Mouse (Mus musculus) cerebral cortex, adult 2 months (tissue): ENCODE results near the gene Tmod4.

Experiments used
- WGBS: fragments of 180-500 bp; shearing (Covaris S2); methylation state at CpG from one replicate; pipeline ENCODE4 v1.1.7; 2018; 5-methylcytosine and 5-hydroxymethylcytosine counted together

Tmod4 gene

GRCm38 (mm10) chr3:95124246-95124645 is at the start of gene Tmod4:
Gene Tmod4, plus strand, starts transcription at chr3:95124476.
- WGBS: 62% methylated on average over 6 of the region's 6 CpGs

DNA sequence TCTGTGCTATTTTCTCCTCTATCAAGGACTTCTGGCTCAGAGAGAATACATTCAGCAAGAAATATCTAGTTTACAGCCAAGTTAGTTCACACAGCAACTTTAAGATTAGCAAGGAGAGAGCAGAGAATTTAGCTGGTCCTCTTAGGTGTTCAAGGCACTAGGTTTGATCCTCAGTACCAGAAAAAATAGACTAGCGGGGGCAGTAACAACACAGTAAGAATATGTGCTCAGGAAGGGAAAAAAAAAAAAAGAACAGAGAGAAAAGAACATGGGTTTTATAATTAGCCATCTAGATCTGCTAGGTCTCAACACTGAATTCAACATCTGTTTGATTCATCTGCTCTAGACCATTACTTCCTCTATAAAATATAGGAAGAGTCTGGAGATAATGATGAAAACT is 36.2 kb upstream of the Tmod4 start:
- 52% methylated on average over 1 of the region's 1 CpGs for WGBS

DNA sequence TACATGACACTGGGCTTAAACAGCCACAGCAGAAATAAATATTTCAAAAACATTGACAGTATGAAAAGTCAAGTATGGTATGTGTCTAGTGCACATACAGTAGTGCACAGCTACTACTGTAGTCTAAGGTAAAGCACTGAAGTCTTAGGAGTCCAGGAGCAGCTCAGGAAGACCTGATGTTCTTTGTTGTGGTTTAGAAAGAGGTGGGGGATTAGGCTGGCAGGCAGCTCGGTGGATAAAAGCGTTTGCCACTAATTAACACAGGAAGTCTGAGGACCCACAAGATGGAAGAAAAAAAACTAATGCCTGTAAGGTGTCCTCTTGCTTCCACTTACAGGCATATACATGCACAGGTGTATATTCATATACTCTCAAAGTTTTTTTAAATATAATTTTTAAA is 23.4 kb upstream of the Tmod4 start:
- 3% methylated on average over 2 of the region's 2 CpGs for WGBS

GRCm38 (mm10) chr3:95105121-95105520 is 19.2 kb upstream of the Tmod4 start:
- WGBS: 21% methylated on average over 4 of the region's 4 CpGs

GRCm38 (mm10) chr3:95105586-95106337 is 18.5 kb upstream of the Tmod4 start:
- WGBS: under 1% methylated on average over 16 of the region's 16 CpGs

DNA sequence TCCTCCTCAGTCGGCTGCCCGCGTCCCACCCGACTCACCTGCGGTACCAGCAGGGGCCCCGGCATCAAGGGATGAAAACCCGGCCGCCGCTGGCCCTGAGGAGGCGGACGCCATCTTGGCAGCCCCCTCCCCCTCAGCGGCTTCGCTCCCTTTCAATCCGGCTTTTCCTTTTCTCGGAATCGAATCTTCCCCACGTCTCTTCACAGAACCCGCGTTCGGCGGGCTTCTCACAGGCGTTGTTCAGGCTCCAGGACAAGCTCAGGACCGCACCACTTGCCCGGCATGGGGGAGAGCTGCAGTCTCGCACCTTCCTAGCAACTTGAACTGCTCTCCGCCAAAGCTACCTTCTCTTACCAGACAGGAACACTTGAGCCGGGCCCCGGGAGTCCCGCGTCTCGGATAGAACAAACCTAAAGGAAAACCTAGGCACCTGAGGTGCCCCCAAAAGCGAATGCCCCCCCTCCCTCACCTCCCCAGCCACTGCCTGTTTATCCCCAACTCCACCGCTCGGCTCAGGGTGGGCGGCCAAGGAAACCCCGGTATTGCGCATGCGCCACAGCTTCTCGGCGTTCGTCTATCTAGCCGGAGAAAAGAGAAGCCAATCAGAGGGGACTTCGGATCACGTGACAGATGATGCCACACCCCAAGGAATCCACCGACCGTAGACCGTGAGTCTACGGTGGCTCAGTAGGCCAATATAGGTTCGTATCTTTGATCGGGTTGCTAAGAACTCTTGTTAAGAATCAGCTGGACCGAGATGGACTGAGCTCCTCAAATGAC is 17.7 kb upstream of the Tmod4 start, which contains the start of gene Pip5k1a:
Gene Pip5k1a, minus strand, starts transcription at position 593 of the 780 bp plus-strand sequence.
- under 1% methylated on average over 51 of the region's 51 CpGs for WGBS

GRCm38 (mm10) chr3:95107898-95108297 is 16.4 kb upstream of the Tmod4 start:
- 55% methylated on average over 2 of the region's 2 CpGs for WGBS

DNA sequence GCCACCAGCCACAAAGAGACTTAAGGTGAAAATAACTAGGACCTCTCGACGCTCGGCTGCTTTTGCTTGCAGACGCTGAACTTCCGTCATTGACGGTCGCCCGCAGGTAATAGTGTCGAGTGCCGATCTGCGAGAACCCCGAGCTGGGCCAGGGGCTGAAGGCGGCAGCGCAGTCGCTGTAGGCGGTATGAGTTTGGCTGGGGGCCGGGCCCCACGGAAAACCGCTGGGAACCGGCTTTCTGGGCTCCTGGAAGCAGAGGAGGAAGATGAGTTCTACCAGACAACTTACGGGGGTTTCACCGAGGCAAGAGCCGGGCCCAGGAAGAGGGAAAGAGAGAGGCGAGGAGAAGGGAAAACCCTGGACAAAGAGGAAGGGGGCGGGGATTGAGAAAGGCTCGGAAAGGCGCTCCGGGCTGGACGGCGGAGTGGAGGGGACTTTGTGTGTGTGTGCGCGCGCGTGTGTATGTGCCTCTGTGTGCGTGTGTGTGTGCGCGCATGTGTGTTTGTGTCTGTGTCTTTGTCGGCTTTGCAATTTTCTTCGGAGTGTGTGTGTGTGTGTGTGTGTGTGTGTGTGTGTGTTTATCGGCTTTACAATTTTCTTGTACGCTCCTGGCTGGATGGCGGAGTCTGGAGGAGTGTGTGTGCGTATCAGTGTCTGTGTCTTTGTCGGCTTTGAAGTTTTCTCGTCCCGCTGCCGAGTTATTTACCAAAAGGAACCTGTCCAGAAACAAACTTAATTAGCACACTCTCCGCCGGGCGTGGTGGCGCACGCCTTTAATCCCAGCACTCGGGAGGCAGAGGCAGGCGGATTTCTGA is 13.2 kb upstream of the Tmod4 start, which contains the start of gene Vps72:
Gene Vps72, plus strand, starts transcription at position 112 of the 816 bp plus-strand sequence.
- WGBS: under 1% methylated on average over 54 of the region's 54 CpGs

GRCm38 (mm10) chr3:95112760-95113159 is 11.5 kb upstream of the Tmod4 start:
- 81% methylated on average over 1 of the region's 1 CpGs for WGBS

DNA sequence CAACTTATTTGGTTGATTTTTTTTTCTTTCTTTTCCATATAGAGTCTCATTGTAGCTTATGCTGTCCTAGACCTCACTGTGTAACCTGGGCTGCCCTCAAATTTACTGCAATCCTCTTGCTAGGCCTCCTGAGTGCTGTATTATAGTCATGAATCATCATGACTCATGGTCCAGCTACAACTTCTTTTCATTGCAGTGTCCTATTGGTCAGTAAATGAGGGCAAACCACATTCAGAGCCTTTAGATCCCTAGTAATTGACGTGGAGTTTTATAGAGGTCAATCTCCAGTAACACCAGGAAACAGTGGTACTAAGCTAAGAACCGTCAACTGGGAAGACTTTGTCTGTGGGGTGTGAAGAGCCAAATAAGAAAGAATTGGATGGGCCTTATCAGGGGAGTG is 6.5 kb upstream of the Tmod4 start:
- 96% methylated on average over 2 of the region's 2 CpGs for WGBS

DNA sequence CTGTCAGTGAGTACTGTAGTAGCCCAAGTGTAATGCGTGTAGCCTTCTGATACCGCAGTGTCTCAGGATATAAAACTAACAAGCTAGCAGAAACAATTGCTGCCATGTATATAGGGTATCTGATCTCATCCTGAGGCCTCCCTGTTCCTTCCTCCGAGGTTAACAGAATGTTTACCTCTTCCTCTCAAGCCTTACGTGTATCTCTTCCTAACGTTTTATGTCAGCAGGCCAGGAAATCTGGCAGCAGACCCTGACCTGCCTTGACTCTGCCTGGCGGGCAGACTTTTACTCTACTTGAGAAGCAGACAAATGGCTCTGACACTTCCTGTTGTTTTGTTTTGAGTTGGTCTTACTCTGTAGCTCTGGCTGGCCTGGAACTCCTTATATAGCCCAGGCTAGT is 2.7 kb upstream of the Tmod4 start:
- 69% methylated on average over 6 of the region's 6 CpGs for WGBS

- 11% methylated on average over 5 of the region's 5 CpGs for WGBS
These were observed 696 bp downstream of the Tmod4 start for GRCm38 (mm10) chr3:95124972-95125371.

GRCm38 (mm10) chr3:95129226-95129651 is 5.0 kb downstream of the Tmod4 start:
- WGBS: 57% methylated on average over 6 of the region's 6 CpGs

- 88% methylated on average over 5 of the region's 5 CpGs for WGBS
These were observed 5.8 kb downstream of the Tmod4 start for GRCm38 (mm10) chr3:95130081-95130480.

DNA sequence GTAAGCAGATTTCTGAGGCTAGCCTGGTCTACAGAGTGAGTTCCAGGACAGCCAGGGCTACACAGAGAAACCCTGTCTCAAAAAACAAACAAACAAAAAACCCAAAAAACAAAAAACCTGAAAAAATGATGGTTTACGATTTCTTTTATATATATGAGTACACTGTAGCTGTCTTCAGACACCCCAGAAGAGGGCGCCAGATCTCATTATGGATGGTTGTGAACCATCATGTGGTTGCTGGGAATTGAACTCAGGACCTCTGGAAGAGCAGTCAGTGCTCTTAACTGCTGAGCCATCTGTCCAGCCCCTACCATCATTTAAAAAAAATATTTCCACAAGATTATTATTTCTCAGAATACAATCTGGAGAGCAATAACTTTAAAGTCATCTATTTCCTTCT is 8.1 kb downstream of the Tmod4 start:
- WGBS: 85% methylated on average over 2 of the region's 2 CpGs

GRCm38 (mm10) chr3:95133176-95133575 is 8.9 kb downstream of the Tmod4 start:
- WGBS: 55% methylated on average over 11 of the region's 11 CpGs

- WGBS: under 1% methylated on average over 20 of the region's 20 CpGs
These were observed 9.4 kb downstream of the Tmod4 start, which contains the start of the genes Scnm1 and Lysmd1 for GRCm38 (mm10) chr3:95133680-95134101. Gene Scnm1, minus strand, starts transcription at chr3:95134011. Gene Lysmd1, plus strand, starts transcription at chr3:95134088.

- WGBS: no CpG with 5 or more reads among the region's 12 CpGs
These were observed 9.9 kb downstream of the Tmod4 start for GRCm38 (mm10) chr3:95134133-95134532.

GRCm38 (mm10) chr3:95135023-95135422 is 10.7 kb downstream of the Tmod4 start:
- 23% methylated on average over 6 of the region's 6 CpGs for WGBS

DNA sequence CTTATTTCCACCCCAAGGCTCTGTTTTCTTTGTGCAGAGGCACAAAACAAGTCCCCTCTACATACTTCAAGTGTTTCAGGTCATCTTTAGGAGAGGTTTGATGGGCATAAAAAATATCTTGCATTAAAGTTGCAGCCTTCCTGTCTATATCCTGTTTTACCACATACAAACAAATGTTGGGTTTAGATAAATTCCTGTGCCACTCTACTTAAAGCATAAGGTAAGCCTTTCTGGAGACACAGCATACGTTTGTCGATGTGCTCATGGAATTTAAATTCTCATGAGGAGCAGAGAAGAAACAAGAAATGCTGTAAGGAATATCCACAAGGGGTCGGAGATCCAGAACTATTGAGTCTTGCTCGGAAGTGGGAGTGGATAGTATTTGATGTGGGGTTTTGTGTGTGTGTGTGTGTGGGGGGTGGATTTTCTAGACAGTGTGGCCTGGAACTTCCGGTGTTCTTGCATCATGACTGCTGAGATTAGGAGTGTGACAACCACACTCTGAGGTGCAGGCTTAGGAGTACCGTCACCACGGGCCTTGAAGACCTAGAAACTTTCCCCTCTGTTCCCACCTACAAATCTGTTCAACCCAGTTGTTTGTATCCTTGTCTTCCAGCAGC is 11.3 kb downstream of the Tmod4 start:
- 41% methylated on average over 7 of the region's 7 CpGs for WGBS

- WGBS: 79% methylated on average over 3 of the region's 3 CpGs
These were observed 12.1 kb downstream of the Tmod4 start for GRCm38 (mm10) chr3:95136336-95136735.
